Mouse (Mus musculus) heart, adult 2 months (tissue): Measurements from ENCODE around the gene Igf2bp3.

Experiments
- CTCF ChIP-seq: fragments of 200-600 bp; IDR thresholded peaks from 2 replicates; pipeline ENCODE4 v1.8.1; 2022; ENCODE audit warnings: antibody characterized with exemption, mild to moderate bottlenecking, moderate library complexity
- EP300 ChIP-seq: fragments of 200-500 bp; IDR thresholded peaks from 2 replicates; pipeline ENCODE4 v1.6.1; 2011; ENCODE audit warnings: low read depth, low read length, control low read depth; ENCODE audit not compliant: insufficient read depth
- POLR2A ChIP-seq: fragments of 200-500 bp; IDR thresholded peaks from 2 replicates; pipeline ENCODE4 v1.6.1; 2011; ENCODE audit warnings: mild to moderate bottlenecking, low read depth, low read length, control low read depth; ENCODE audit not compliant: insufficient read depth

- TF ChIP-seq CTCF (no peak), POLR2A (no peak), EP300 (no peak)
Measured at GRCm38 (mm10) chr6:49224923-49225727, 10.4 kb upstream of the Igf2bp3 start.
